33 mouse cellular contexts compared by ENCODE assay signal in genomic region chr13:4029897-4030296, GRCm38 (mm10). TPM values are rescaled to one million over a fixed set of nuclear protein-coding genes. Genes with fewer than 3 reads are reported as not detected.
"Had no signal": no experiment of that assay in that cellular context is flagged by ENCODE, and none has a peak within 500 bp of the region (broad histone marks: within the 10 kb centered on the region; RNA-seq: fewer than 3 reads in every experiment).

No protein-coding gene starts in this region.

- H3K4me1 ChIP-seq: heart, embryonic 10.5 days; heart, embryonic 12.5 days; heart, embryonic 13.5 days; heart, embryonic 15.5 days; hindbrain, embryonic 10.5 days; hindbrain, embryonic 12.5 days; hindbrain, embryonic 13.5 days; hindbrain, embryonic 15.5 days; intestine, embryonic 15.5 days; kidney, embryonic 15.5 days had no signal

- H3K4me3 ChIP-seq: heart, adult 2 months; heart, embryonic 10.5 days; heart, embryonic 12.5 days; heart, embryonic 13.5 days; heart, embryonic 15.5 days; hindbrain, embryonic 10.5 days; hindbrain, embryonic 12.5 days; hindbrain, embryonic 13.5 days; hindbrain, embryonic 15.5 days; intestine, embryonic 15.5 days; kidney, embryonic 15.5 days; layer of hippocampus, adult 2 months; left cerebral cortex, adult 2 months had no signal

- H3K4me2 ChIP-seq: heart, embryonic 11.5 days; heart, embryonic 12.5 days; heart, embryonic 13.5 days; heart, embryonic 15.5 days; hindbrain, embryonic 12.5 days; hindbrain, embryonic 13.5 days; hindbrain, embryonic 14.5 days; hindbrain, embryonic 15.5 days; intestine, embryonic 15.5 days; kidney, embryonic 15.5 days had no signal

- ATAC-seq: hindbrain, embryonic 16.5 days; hindbrain, postnatal 0 days; inflammation-experienced regulatory T-cells, adult 6 months; intestine, embryonic 15.5 days; intestine, embryonic 16.5 days; intestine, postnatal 0 days had no signal

- DNase-seq: heart, adult 2 months; heart, postnatal 10 days; heart, postnatal 14 days; heart, postnatal 36 days; heart, postnatal 4 days; kidney, adult 11 months; kidney, adult 8-10 months; kidney, postnatal 10 days; kidney, postnatal 14 days; kidney, postnatal 25 days; kidney, postnatal 36 days; layer of hippocampus, adult 9-11 months; layer of hippocampus, postnatal 36 days had no signal

- H3K9me3 ChIP-seq: heart, embryonic 10.5 days; heart, embryonic 12.5 days; heart, embryonic 13.5 days; heart, embryonic 15.5 days; hindbrain, embryonic 10.5 days; hindbrain, embryonic 12.5 days; hindbrain, embryonic 13.5 days; hindbrain, embryonic 15.5 days; intestine, embryonic 15.5 days; kidney, embryonic 15.5 days had no signal

- H3K27me3 ChIP-seq: heart, embryonic 12.5 days; heart, embryonic 13.5 days; heart, embryonic 15.5 days; hindbrain, embryonic 12.5 days; hindbrain, embryonic 13.5 days; hindbrain, embryonic 15.5 days; intestine, embryonic 15.5 days; kidney, embryonic 15.5 days had no signal

- H3K36me3 ChIP-seq: heart, embryonic 10.5 days; heart, embryonic 12.5 days; heart, embryonic 13.5 days; heart, embryonic 15.5 days; hindbrain, embryonic 10.5 days; hindbrain, embryonic 12.5 days; hindbrain, embryonic 13.5 days; hindbrain, embryonic 15.5 days; intestine, embryonic 15.5 days; kidney, embryonic 15.5 days had no signal

- H3K27ac ChIP-seq: heart, adult 2 months; heart, embryonic 10.5 days; heart, embryonic 13.5 days; heart, embryonic 15.5 days; hindbrain, embryonic 10.5 days; hindbrain, embryonic 12.5 days; hindbrain, embryonic 13.5 days; hindbrain, embryonic 14.5 days; hindbrain, embryonic 15.5 days; hindbrain, postnatal 0 days; intestine, embryonic 15.5 days; kidney, embryonic 15.5 days; kidney, postnatal 0 days; layer of hippocampus, adult 2 months; left cerebral cortex, adult 2 months had no signal

- H3K9ac ChIP-seq: heart, embryonic 12.5 days; heart, embryonic 13.5 days; heart, embryonic 15.5 days; hindbrain, embryonic 12.5 days; hindbrain, embryonic 13.5 days; hindbrain, embryonic 14.5 days; hindbrain, embryonic 15.5 days; intestine, embryonic 15.5 days; kidney, embryonic 15.5 days had no signal

RNA-seq across cellular contexts. Expression of gene Akr1c14, which starts 18.9 kb away (rescaled TPM):
- polyA plus RNA-seq: inflammation-experienced regulatory T-cells, adult 6 months had no signal
